Mouse (Mus musculus): ENCODE data around the gene Cnot2. TPM values are rescaled to one million over a fixed set of nuclear protein-coding genes. Genes with fewer than 3 reads are reported as not detected.
"Not testable (repeated sequence)": the region's sequence is repeated elsewhere in the genome, so short reads cannot be mapped to it uniquely, and the experiment has no call there.

The Cnot2 gene
- polyA plus RNA-seq (2015; fragmentation: Nextera tagmentation; extraction: Ambion mirVana), result 120 and 125 TPM in 2 replicates

DNA sequence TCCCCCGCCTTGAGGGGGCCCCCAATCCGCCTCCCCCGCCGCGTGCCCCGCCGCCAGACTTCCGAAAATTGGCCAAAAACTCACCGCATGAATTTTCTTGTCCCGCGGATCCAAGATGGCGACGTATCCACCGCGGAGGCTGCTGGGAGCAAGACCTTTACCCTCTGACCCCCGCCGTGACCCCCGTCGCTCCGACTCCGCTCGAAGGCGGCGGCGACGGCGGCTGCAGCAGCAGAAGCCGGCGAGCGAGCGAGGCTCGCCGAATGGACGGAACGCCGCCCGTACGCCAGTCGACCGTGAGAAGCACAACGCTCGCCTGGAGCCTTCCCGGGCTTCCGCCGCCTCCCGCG, at the start of gene Cnot2:
Gene Cnot2 (minus strand): TSS at position 143 of the 350 bp plus-strand sequence.
- Histone ChIP-seq H3K9ac (peak within 1 kb of the TSS; percentile 99), H3K27me3 (no peaks in the 10 kb centered on the region), H3K4me3 (peak within 1 kb of the TSS; percentile 96), H3K4me2 (peak within 1 kb of the TSS; percentile 65), H3K9me3 (no peaks in the 10 kb centered on the region), H3K36me3 (peaks cover 15% of the 10 kb centered on the region), H3K27ac (peak within 1 kb of the TSS; percentile 99), H3K4me1 (peaks cover 4% of the 10 kb centered on the region; the same call in 1 of the 2 replicates)
- under 1% methylated on average over 45 of the region's 47 CpGs for WGBS
- peak; percentile 83 for ATAC-seq (ENCODE audit: insufficient number of reproducible peaks, insufficient read depth, low FRiP score, low TSS enrichment, low read depth)

DNA sequence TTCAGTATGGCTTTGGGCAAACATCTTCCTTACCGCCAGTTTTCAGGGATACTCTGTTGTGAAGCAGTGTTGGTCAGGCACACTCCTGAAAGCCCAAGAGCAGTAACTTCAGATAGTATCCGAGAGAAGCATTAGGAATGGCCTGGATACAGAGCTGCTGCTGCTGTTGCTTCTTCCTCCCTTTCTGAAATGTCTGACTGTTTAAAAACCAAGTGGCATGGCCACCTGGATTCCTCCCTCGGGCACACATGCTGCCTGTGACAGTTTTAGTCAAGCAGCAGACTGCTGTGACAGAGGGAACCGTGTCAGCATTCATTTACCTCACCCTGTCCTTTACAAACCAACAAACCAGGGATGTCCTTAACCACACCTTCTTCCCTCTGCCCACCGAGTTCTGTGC, 47.6 kb upstream of the Cnot2 start:
- no peaks in the 10 kb centered on the region for H3K9me3 ChIP-seq
- no peak overlapping the region for H3K9ac ChIP-seq
- H3K27me3 ChIP-seq, result no peaks in the 10 kb centered on the region
- ATAC-seq (ENCODE audit: insufficient number of reproducible peaks, insufficient read depth, low FRiP score, low TSS enrichment, low read depth), result no peak
- 67% methylated on average over 5 of the region's 5 CpGs for WGBS
- no peaks in the 10 kb centered on the region for H3K36me3 ChIP-seq
- no peak overlapping the region for H3K4me3 ChIP-seq
- peaks cover 3% of the 10 kb centered on the region; the same call in 1 of the 2 replicates for H3K4me1 ChIP-seq
- H3K27ac ChIP-seq, result no peak overlapping the region
- H3K4me2 ChIP-seq, result no peak overlapping the region

DNA sequence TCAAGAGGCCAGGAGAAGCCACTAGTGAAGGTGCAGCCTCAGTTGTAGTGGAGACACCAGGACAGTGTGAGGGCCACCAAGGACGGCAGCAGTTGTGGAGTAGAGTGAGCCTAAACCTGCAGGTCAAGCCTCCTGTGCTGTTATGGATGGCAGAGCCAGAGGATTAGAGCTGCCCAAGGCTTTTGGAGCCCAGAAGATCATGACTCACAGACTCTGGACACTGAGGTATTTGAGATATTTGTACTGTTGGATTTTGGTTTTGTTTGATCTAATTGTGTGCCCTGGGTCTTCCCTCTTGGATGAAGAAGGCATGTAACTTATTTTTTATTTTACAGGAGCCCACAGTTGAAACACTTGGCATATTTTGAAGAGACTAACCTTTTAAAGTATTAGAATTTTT, 44.7 kb upstream of the Cnot2 start:
- peaks cover 5% of the 10 kb centered on the region for H3K9me3 ChIP-seq
- WGBS, result 80% methylated on average over 1 of the region's 1 CpGs
- no peaks in the 10 kb centered on the region for H3K27me3 ChIP-seq
- no peak overlapping the region for H3K4me3 ChIP-seq
- no peak overlapping the region for H3K4me2 ChIP-seq
- no peak for ATAC-seq (ENCODE audit: insufficient number of reproducible peaks, insufficient read depth, low FRiP score, low TSS enrichment, low read depth)
- no peaks in the 10 kb centered on the region for H3K36me3 ChIP-seq
- H3K4me1 ChIP-seq, result no peaks in the 10 kb centered on the region
- H3K27ac ChIP-seq, result no peak overlapping the region
- H3K9ac ChIP-seq, result no peak overlapping the region

DNA sequence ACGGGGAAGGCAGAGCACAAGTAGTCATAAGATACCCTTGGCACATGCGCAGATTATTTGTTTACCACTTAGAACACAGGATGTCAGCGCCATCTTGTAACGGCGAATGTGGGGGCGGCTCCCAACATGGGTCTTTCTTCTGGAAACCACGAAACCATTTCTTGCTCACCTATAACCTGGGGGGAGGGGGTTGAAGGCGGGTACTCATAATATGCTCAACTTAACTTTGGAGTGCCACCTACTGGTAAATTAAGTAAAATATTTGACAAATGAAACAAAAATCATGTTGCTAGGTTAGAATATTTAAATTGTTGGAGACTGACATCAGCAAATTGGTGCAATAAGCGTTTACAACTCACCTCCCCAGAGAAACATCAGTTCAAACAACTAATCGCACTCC, 31.9 kb upstream of the Cnot2 start:
- not testable (repeated sequence) for H3K9ac ChIP-seq; ATAC-seq (ENCODE audit: insufficient number of reproducible peaks, insufficient read depth, low FRiP score, low TSS enrichment, low read depth); H3K9me3 ChIP-seq; H3K36me3 ChIP-seq; H3K4me3 ChIP-seq; H3K4me1 ChIP-seq; H3K27ac ChIP-seq; H3K4me2 ChIP-seq; H3K27me3 ChIP-seq
- 93% methylated on average over 9 of the region's 10 CpGs for WGBS

DNA sequence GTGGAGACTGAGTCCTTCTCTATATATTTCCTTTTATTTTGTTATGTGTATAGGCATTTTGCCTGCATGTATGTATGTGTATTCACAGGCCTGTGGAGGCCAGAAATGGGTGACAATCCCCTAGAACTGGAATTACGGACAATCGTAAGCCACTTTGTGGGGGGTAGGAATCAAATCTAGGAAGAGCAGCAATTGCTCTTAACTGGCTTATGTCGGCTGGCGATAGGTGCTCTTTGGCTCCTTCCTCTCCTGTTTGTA, 23.5 kb upstream of the Cnot2 start:
- Histone ChIP-seq H3K4me3 (no peak overlapping the region), H3K4me2 (no peak overlapping the region), H3K9ac (no peak overlapping the region), H3K9me3 (no peaks in the 10 kb centered on the region), H3K36me3 (no peaks in the 10 kb centered on the region), H3K27me3 (no peaks in the 10 kb centered on the region), H3K4me1 (no peaks in the 10 kb centered on the region), H3K27ac (no peak overlapping the region)
- no peak for ATAC-seq (ENCODE audit: insufficient number of reproducible peaks, insufficient read depth, low FRiP score, low TSS enrichment, low read depth)
- 89% methylated on average over 4 of the region's 4 CpGs for WGBS

DNA sequence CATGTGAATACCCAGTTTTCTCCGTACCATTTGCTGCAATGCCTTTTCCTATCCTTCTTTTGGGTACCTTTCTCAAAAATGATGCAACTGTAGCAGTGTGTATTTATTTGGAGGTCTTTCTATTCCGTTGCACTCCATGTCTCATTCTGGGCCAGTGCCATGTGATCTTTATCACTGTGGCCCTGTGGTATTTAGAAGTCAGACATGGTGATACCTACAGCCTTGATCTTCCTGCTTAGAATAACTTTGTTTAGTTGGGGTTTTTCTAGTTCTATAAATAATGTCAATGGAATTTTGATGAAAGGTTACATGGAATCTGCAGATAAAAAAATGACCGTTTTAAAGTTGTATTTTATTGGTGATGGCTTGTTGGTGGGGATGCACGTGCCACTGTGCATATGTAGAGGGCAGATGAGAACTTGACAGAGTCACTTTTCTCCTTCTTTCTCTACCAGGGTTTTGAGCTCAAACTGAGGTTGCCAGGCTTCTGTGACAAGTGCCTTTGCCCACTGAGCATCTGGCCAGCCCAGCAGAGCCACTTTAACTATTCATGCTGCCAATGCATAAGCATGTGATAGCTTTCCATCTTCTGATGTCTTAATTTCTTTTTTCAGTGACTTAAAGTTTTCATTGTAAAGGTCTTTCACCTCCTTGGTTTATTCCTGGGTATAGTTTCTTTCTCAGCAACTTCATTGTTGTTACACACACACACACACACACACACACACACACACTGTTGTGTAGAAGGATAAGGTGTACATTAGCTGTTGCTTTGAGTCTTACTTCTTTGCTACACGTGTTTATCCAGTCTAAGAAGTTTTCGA, 23.0 kb upstream of the Cnot2 start:
- Histone ChIP-seq H3K9ac (no peak overlapping the region), H3K36me3 (no peaks in the 10 kb centered on the region), H3K4me3 (no peak overlapping the region), H3K27me3 (no peaks in the 10 kb centered on the region), H3K9me3 (no peaks in the 10 kb centered on the region), H3K4me2 (no peak overlapping the region), H3K27ac (no peak overlapping the region), H3K4me1 (no peaks in the 10 kb centered on the region)
- no peak for ATAC-seq (ENCODE audit: insufficient number of reproducible peaks, insufficient read depth, low FRiP score, low TSS enrichment, low read depth)
- 86% methylated on average over 6 of the region's 6 CpGs for WGBS

DNA sequence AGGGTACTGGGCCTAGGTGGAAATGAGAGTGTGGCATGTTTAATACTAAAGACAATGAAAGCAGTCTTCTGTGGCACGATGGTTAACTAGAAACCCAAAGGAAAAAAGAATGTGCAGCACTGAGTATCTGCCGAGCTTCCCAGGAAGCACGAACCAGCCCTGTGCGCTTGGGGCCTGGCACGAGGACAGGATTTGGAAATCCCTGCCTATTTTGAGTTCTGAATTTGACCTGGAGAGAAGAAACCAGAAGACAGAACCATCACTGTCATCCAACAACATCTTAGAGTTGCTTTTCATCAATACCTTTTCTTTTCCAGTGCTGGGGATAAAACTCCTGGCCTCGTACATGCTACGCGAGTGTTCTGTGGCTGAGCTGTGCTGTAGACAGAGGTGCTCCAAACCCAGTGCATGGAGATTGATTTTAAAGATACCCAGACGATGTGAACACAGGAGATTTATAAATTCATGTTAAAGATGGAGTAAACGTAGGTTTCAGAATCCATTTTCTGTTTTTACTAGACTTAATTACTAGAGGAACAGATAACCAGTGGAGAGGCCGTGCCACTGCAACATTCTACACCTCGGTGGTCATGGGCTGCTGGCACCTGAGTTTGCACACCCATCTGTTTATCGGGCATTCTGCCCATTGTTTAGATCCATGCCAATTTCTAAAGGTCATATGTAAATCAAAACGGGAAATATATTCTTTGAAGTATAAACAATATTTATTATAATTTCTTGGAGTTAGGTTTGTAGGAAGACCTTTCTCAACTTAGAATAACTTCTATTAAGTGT, 17.9 kb upstream of the Cnot2 start:
- no peak for ATAC-seq (ENCODE audit: insufficient number of reproducible peaks, insufficient read depth, low FRiP score, low TSS enrichment, low read depth)
- 89% methylated on average over 14 of the region's 14 CpGs for WGBS
- Histone ChIP-seq H3K27me3 (no peaks in the 10 kb centered on the region), H3K9me3 (no peaks in the 10 kb centered on the region; the same call in 1 of the 2 replicates), H3K27ac (no peak overlapping the region), H3K4me3 (no peak overlapping the region), H3K4me2 (no peak overlapping the region), H3K36me3 (no peaks in the 10 kb centered on the region), H3K4me1 (no peaks in the 10 kb centered on the region), H3K9ac (no peak overlapping the region)

DNA sequence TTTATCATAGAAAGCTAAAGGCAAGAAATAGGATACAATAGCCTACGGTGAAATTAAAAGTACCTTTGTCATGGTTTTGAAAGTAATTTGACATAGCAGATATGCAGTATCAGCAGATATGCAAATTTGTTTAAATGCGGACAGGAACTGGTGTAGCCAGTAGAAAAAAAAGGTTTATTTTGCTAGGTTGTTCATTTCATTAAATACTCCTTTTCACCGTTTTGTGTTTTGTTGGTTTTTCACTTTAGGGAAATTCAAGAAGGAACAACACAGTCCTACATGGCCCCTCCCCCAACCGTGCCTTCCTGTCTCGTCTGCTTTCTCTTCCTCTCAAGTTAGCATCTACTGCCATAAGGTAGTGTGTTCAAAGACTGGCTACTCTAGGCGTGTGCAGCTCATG, 1.4 kb upstream of the Cnot2 start:
- Histone ChIP-seq H3K4me3 (peak overlapping the region; percentile 96), H3K27ac (no peak overlapping the region), H3K4me2 (peak overlapping the region; percentile 57), H3K9me3 (no peaks in the 10 kb centered on the region), H3K4me1 (peaks cover 4% of the 10 kb centered on the region; the same call in 1 of the 2 replicates), H3K27me3 (no peaks in the 10 kb centered on the region), H3K9ac (no peak overlapping the region), H3K36me3 (peaks cover 19% of the 10 kb centered on the region)
- no peak for ATAC-seq (ENCODE audit: insufficient number of reproducible peaks, insufficient read depth, low FRiP score, low TSS enrichment, low read depth)
- 16% methylated on average over 6 of the region's 6 CpGs for WGBS

DNA sequence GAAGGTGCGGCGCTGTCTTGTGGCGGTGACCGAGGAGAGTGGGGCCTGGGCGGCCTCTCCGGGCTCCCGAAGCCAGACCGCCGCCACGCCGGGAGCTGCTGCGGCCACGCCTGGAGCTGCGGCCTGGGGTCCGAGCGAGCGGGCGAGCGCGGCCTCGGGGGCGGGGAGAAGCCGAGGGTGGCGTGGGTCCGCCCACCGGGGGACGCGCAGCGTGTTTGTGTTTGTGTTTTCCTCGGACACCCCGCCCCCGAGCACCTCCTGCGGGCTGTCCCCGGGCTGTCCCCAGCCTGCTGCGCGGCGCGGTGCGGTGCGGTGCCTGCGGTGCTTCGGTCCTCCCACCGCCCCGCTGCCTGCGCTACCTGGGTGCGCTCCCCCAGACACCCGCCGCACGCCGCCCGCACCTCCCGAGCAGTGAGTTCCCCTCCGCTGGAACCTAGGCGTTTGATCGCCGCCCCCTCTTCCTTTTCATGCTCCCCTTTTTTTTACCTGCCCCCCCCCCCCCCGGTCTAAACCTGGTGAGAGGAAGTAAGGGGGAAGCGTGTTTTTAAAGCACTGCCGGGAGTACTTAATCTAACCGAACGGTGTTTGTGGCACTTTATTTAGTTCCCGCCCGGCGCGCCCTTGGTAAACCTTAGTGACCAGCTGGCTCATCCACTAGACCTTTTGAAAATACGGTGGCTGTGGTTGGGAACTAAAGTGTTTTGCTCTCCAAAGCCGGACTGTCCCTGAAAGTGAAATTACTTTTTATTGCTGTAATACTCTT, 589 bp upstream of the Cnot2 start:
- Histone ChIP-seq H3K4me2 (peak overlapping the region; percentile 57), H3K4me1 (peaks cover 4% of the 10 kb centered on the region; the same call in 1 of the 2 replicates), H3K27ac (peak overlapping the region; percentile 99), H3K4me3 (peak overlapping the region; percentile 96), H3K36me3 (peaks cover 19% of the 10 kb centered on the region), H3K9ac (peak overlapping the region; percentile 99), H3K27me3 (no peaks in the 10 kb centered on the region), H3K9me3 (no peaks in the 10 kb centered on the region)
- peak; percentile 84 for ATAC-seq (ENCODE audit: insufficient number of reproducible peaks, insufficient read depth, low FRiP score, low TSS enrichment, low read depth)
- under 1% methylated on average over 61 of the region's 67 CpGs for WGBS

DNA sequence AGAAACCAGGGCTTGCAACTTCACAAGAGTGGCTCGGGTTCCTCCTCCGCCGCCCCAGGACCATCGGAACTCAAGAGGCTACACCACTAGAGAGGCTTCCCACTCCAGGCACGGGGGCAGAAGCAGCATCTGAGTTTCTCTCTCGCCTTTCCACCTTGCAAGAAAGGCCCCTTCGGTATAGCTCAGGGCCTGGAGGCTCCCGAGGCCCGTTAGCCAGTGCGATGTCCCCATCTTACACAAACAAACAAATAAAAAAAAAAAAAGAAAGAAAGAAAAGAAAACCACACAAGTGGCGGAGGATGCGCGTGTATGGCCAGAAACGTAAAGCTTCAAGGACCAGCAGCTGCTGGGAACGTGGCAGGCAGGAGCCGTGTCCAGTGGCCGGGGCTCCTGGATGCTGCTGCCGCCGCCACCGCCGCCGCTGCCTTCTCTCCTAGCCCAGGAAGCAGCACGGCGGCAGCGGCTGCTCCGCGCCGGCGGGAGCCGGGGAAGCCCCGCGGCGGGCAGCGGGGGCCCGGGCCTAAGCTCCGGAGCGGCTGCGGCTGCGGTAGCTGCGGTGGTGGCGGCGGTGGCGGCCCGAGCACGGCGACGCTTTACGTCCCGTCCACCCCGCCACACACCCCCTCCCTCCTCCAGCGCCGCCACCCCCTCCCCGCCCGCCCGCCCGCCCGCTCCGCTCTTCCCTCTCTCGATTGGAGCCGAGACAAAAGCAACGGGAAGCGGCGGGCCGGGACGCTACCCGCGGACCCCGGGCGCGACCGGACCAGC, 536 bp downstream of the Cnot2 start:
- WGBS, result under 1% methylated on average over 51 of the region's 71 CpGs
- no peaks in the 10 kb centered on the region for H3K9me3 ChIP-seq
- no peaks in the 10 kb centered on the region for H3K27me3 ChIP-seq
- peaks cover 4% of the 10 kb centered on the region; the same call in 1 of the 2 replicates for H3K4me1 ChIP-seq
- peak overlapping the region; percentile 65 for H3K4me2 ChIP-seq
- peak overlapping the region; percentile 99 for H3K27ac ChIP-seq
- peak; percentile 59; the same call in 1 of the 2 replicates for ATAC-seq (ENCODE audit: insufficient number of reproducible peaks, insufficient read depth, low FRiP score, low TSS enrichment, low read depth)
- peak overlapping the region; percentile 99 for H3K9ac ChIP-seq
- peaks cover 12% of the 10 kb centered on the region for H3K36me3 ChIP-seq
- H3K4me3 ChIP-seq, result peak overlapping the region; percentile 96

DNA sequence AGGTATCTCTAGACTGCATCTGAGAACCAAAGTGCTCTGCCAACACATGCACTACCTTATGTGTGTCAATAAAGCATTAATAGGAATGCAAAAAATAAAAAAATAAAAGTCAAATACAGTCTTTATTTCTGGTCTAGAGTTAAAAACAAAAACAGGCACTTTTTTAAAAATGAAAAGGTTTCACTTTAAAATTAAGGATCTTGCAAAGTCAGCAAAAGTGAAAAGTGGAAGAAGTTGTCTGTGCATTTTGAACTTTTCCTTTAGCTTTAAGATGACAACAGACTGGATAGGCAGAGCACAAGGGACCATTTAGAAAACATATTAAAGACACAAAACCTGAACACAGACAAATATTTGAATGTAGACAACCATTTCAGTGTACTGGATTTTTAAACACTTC, 1.8 kb downstream of the Cnot2 start:
- Histone ChIP-seq H3K27ac (no peak overlapping the region), H3K4me2 (peak overlapping the region; percentile 65), H3K4me3 (peak overlapping the region; percentile 96), H3K4me1 (peaks cover 6% of the 10 kb centered on the region; the same call in 1 of the 2 replicates), H3K9me3 (no peaks in the 10 kb centered on the region), H3K9ac (no peak overlapping the region), H3K27me3 (no peaks in the 10 kb centered on the region), H3K36me3 (peaks cover 3% of the 10 kb centered on the region)
- ATAC-seq (ENCODE audit: insufficient number of reproducible peaks, insufficient read depth, low FRiP score, low TSS enrichment, low read depth), result no peak
